Mouse (Mus musculus): ENCODE results near the gene Parvb. TPM values are rescaled to one million over a fixed set of nuclear protein-coding genes. Genes with fewer than 3 reads are reported as not detected.
A peak's percentile ranks its signal among the peaks of the same experiment; 100 is the strongest.

Gene Parvb
- polyA plus RNA-seq, 1 experiment from 2014 or later = 5.1 TPM

DNA sequence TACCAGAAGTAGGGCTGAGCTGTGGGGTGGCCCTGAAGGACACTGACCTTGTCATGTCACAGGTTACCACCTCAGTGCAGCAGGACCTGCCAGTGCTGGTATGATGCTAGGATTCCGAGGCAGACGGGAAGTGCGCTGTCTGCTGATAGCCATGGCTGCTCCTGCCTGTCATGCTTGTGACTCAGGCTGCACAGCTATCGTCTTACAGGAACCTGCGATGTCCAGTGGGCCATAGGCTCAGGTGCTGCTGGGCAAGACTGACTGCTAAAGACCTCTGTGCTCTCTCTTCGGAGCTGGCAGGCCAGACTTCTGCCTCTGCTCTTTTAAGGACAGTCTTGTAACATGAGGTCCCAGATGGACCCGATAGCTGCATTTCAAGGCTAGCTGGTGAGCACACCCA, 17.4 kb upstream of the Parvb start:
- DNase-seq (ENCODE audit: low spot score) = no peak
- no peaks in the 10 kb centered on the region for H3K9me3 ChIP-seq (ENCODE audit: control insufficient read depth, low read length)
- H3K36me3 ChIP-seq (ENCODE audit: control insufficient read depth, insufficient read depth, low read length) = peaks cover 49% of the 10 kb centered on the region
- H3K27me3 ChIP-seq (replicated peaks; ENCODE audit: control insufficient read depth, insufficient read depth, low read length) = no peaks in the 10 kb centered on the region
- H3K9ac ChIP-seq (ENCODE audit: low read length) = no peak overlapping the region
- peaks cover 19% of the 10 kb centered on the region for H3K4me1 ChIP-seq (replicated peaks; ENCODE audit: control insufficient read depth, insufficient read depth, low read length)
- H3K4me3 ChIP-seq (ENCODE audit: low read depth, low read length) = no peak overlapping the region
- 80% methylated on average over 7 of the region's 7 CpGs for WGBS
- H3K27ac ChIP-seq (ENCODE audit: low read depth) = no peak overlapping the region
- no peak overlapping the region for H3K4me2 ChIP-seq (ENCODE audit: low read length)
- ATAC-seq (replicated peaks; ENCODE audit: low FRiP score, low TSS enrichment, low read depth) = no peak

DNA sequence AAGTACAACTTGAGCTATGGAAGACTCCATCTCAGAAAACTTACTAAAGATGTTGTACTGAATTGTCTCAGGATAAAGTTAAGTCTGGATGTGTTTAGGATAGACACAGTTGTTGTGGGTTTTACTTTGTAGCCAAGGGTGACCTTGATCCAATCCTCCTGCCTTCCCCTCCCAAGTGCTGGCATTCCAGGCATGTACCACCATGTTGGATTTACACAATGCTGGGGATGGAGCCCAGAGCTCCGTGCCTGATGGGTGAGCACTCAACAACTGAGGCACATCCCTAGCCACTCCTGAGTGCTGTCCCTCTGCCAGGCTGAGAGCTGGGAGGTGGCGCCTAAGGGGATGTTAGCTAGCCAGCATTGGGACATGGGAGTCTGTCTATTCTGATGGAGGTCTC, 16.6 kb upstream of the Parvb start:
- H3K9me3 ChIP-seq (ENCODE audit: control insufficient read depth, low read length) = no peaks in the 10 kb centered on the region
- H3K9ac ChIP-seq (ENCODE audit: low read length) = no peak overlapping the region
- H3K27me3 ChIP-seq (replicated peaks; ENCODE audit: control insufficient read depth, insufficient read depth, low read length) = no peaks in the 10 kb centered on the region
- no peak overlapping the region for H3K4me3 ChIP-seq (ENCODE audit: low read depth, low read length)
- H3K4me2 ChIP-seq (ENCODE audit: low read length) = no peak overlapping the region
- peaks cover 19% of the 10 kb centered on the region for H3K4me1 ChIP-seq (replicated peaks; ENCODE audit: control insufficient read depth, insufficient read depth, low read length)
- 65% methylated on average over 2 of the region's 2 CpGs for WGBS
- peaks cover 41% of the 10 kb centered on the region for H3K36me3 ChIP-seq (ENCODE audit: control insufficient read depth, insufficient read depth, low read length)
- no peak for DNase-seq (ENCODE audit: low spot score)
- no peak overlapping the region for H3K27ac ChIP-seq (ENCODE audit: low read depth)
- ATAC-seq (replicated peaks; ENCODE audit: low FRiP score, low TSS enrichment, low read depth) = no peak

DNA sequence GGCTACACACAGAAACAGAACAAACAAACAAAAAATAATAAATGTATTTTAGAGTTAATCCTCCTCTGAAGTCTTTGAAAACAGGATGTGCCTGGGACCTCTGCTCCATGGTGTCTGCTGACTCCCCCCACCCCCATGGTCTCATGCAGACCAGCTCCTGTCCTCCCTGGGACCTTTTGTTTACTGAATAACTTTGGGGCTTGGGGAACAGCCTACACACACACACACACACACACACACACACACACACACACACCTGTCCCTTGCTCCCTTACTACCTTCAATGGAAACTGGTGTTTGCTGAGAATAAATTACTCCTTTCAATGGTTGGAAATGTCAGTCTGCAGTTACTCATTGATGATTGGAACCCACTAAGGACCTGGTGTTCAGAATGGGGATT, 15.8 kb upstream of the Parvb start:
- ATAC-seq (replicated peaks; ENCODE audit: low FRiP score, low TSS enrichment, low read depth) (no peak), DNase-seq (ENCODE audit: low spot score) (no peak)
- H3K4me2 ChIP-seq (ENCODE audit: low read length) = no peak overlapping the region
- no peaks in the 10 kb centered on the region for H3K9me3 ChIP-seq (ENCODE audit: control insufficient read depth, low read length)
- H3K36me3 ChIP-seq (ENCODE audit: control insufficient read depth, insufficient read depth, low read length) = peaks cover 34% of the 10 kb centered on the region
- H3K4me1 ChIP-seq (replicated peaks; ENCODE audit: control insufficient read depth, insufficient read depth, low read length) = peaks cover 19% of the 10 kb centered on the region
- no peak overlapping the region for H3K27ac ChIP-seq (ENCODE audit: low read depth)
- H3K4me3 ChIP-seq (ENCODE audit: low read depth, low read length) = no peak overlapping the region
- H3K27me3 ChIP-seq (replicated peaks; ENCODE audit: control insufficient read depth, insufficient read depth, low read length) = no peaks in the 10 kb centered on the region
- H3K9ac ChIP-seq (ENCODE audit: low read length) = no peak overlapping the region

DNA sequence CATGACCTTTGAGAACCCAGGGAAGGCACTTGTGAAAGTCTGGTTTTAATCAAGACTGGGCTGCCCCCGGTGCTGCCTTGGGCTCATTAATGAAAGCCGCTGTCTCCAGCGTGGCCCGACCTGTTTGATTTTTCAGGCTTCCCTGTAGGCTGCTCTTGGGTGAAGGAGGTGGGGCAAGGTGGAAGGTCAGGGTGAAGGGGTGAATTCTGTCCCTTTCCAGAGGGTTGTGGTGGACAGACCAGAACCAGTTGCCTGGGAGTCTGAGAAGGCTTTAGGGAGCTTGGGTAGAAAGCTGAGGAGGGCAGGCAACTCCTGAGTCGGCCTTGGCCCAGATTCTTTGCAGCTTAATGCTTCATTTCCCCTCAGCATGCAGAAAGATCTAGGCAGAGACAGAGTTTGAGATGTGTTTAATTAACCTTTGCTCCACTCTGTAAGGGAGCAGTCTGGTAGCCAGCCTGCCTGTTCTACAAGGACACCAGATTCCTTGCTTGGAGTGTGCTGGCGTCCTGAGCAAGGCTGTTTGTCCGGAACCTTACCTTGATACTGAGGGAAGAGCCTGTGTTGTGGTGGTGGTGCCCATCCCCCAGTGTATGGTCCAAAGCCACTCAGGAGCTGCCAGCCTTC, 15.3 kb upstream of the Parvb start:
- Histone ChIP-seq H3K9ac (ENCODE audit: low read length) (no peak overlapping the region), H3K9me3 (ENCODE audit: control insufficient read depth, low read length) (no peaks in the 10 kb centered on the region), H3K4me1 (replicated peaks; ENCODE audit: control insufficient read depth, insufficient read depth, low read length) (peaks cover 19% of the 10 kb centered on the region), H3K27ac (ENCODE audit: low read depth) (no peak overlapping the region), H3K36me3 (ENCODE audit: control insufficient read depth, insufficient read depth, low read length) (peaks cover 28% of the 10 kb centered on the region; the same call in 1 of the 2 replicates), H3K4me2 (ENCODE audit: low read length) (no peak overlapping the region), H3K27me3 (replicated peaks; ENCODE audit: control insufficient read depth, insufficient read depth, low read length) (no peaks in the 10 kb centered on the region), H3K4me3 (ENCODE audit: low read depth, low read length) (no peak overlapping the region)
- DNase-seq (ENCODE audit: low spot score) = no peak
- ATAC-seq (replicated peaks; ENCODE audit: low FRiP score, low TSS enrichment, low read depth) = no peak
- 15% methylated on average over 7 of the region's 7 CpGs for WGBS

DNA sequence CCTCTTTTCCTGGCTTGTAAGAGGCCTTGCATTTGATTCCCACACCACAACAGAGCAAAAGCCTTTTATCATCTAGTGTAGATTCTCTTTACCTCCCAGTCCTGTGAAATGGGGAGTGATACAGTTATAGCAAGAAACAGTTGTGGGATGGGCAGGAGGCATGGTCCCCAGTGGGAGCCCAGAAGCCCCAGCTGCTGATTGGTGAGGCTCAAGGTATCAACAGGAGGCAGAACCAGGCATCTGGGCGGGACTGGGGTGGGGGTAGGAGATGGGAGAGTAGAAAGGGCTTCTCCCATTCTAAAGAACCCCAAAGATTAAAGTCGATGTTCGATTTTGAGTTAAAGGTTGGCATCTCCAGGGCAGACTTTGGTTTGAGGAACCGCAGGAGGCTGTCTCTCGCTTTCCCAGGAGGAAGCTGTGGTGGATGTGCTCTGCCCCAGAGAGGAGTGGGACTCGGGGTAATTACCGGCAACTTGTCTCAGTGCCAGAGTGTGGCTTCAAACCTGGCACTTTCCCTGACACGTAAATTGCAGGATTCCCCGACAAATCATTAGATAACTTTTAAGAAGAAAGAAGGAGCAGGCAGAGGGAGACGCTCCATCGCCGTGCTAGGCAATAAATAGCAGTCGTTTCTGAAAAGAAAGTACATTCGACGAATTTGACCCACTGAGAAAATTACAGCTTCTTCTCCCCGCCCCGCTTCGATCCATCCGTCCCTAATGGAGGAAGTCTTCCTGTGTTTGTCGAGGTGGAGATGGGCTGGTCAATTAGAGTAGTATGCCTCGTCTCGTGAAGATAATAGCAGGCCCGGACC, 13.7 kb upstream of the Parvb start:
- 25% methylated on average over 23 of the region's 23 CpGs for WGBS
- ATAC-seq (replicated peaks; ENCODE audit: low FRiP score, low TSS enrichment, low read depth) = no peak; the same call in 1 of the 2 replicates
- peaks cover 18% of the 10 kb centered on the region; the same call in 1 of the 2 replicates for H3K36me3 ChIP-seq (ENCODE audit: control insufficient read depth, insufficient read depth, low read length)
- H3K4me2 ChIP-seq (ENCODE audit: low read length) = peak overlapping the region; percentile 20; the same call in 1 of the 2 replicates
- H3K27me3 ChIP-seq (replicated peaks; ENCODE audit: control insufficient read depth, insufficient read depth, low read length) = no peaks in the 10 kb centered on the region
- no peak overlapping the region for H3K4me3 ChIP-seq (ENCODE audit: low read depth, low read length)
- no peaks in the 10 kb centered on the region for H3K9me3 ChIP-seq (ENCODE audit: control insufficient read depth, low read length)
- H3K9ac ChIP-seq (ENCODE audit: low read length) = no peak overlapping the region; the same call in 1 of the 2 replicates
- DNase-seq (ENCODE audit: low spot score) = no peak
- H3K4me1 ChIP-seq (replicated peaks; ENCODE audit: control insufficient read depth, insufficient read depth, low read length) = peaks cover 19% of the 10 kb centered on the region
- H3K27ac ChIP-seq (ENCODE audit: low read depth) = 0 out of 2 replicates have a peak overlapping the region, but pooled peaks have one; percentile 62

DNA sequence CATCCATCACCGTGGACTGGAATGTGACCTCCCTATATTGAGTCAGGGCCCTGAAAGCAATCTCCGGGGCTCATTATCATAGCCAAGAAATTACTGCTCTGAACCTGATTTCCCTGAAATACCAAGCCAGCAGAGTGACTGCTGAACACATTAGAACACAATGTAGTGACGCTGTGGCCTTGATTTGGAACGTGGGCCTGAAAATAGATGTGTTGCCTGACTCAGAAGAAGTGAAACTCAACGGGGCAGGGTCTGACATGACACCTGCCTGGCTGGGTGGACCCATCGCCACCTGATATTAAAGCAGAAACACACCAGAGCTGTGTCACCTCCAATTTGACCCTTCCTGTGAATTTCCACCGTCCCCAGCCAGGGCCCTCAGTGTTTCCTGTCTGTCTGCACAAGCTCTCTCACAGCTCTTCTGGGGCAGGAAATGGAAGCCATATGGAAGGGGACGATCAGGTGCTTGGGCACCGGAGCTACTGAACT, 13.0 kb upstream of the Parvb start:
- H3K27me3 ChIP-seq (replicated peaks; ENCODE audit: control insufficient read depth, insufficient read depth, low read length) = no peaks in the 10 kb centered on the region
- 18% methylated on average over 9 of the region's 9 CpGs for WGBS
- no peak overlapping the region for H3K4me3 ChIP-seq (ENCODE audit: low read depth, low read length)
- peak overlapping the region; percentile 62 for H3K27ac ChIP-seq (ENCODE audit: low read depth)
- ATAC-seq (replicated peaks; ENCODE audit: low FRiP score, low TSS enrichment, low read depth) (no peak), DNase-seq (ENCODE audit: low spot score) (peak; percentile 63)
- peak overlapping the region; percentile 20; the same call in 1 of the 2 replicates for H3K4me2 ChIP-seq (ENCODE audit: low read length)
- no peaks in the 10 kb centered on the region for H3K9me3 ChIP-seq (ENCODE audit: control insufficient read depth, low read length)
- no peak overlapping the region; the same call in 1 of the 2 replicates for H3K9ac ChIP-seq (ENCODE audit: low read length)
- H3K36me3 ChIP-seq (ENCODE audit: control insufficient read depth, insufficient read depth, low read length) = peaks cover 14% of the 10 kb centered on the region; the same call in 1 of the 2 replicates
- peaks cover 19% of the 10 kb centered on the region for H3K4me1 ChIP-seq (replicated peaks; ENCODE audit: control insufficient read depth, insufficient read depth, low read length)

DNA sequence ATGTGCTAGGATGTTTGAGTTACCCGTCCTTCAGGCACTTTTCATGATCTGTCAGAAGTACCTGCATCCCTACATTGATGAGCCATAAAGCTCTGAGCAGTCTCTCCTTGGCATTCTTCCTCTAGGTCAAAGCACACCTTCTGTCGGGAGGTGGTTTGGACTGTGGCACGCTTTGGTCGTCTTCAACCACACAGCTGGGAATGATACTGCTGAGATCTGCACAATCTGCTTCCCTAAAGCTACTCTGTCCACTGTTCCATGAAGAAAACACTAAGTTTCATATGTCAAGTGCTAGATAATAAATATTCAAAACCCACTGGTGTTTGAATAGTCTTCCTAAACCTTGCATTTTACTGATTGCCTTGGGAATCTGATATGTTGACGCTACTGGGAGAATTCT, 10.3 kb upstream of the Parvb start:
- ATAC-seq (replicated peaks; ENCODE audit: low FRiP score, low TSS enrichment, low read depth) = no peak

DNA sequence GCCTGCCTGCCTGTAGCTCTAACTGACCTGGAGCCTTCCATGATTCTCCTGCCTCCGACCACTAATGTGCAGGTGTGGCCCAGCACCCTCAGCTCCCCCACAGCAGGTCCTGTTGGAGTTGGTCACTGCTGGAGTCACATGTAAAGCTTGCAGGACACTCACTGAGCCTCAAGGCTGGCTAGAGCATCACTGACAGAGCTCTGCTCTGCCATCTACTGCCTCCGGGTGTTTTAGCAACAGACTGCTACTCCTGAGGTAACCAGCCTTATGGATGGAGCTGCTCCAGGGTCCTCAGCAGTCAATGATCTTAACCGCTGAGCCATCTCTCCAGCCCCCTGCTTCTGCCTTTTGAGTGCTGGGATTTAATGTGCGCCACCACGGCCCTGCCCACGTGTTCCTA, 8.4 kb upstream of the Parvb start:
- 23% methylated on average over 6 of the region's 6 CpGs for WGBS
- H3K27ac ChIP-seq (ENCODE audit: low read depth) = no peak overlapping the region
- no peak overlapping the region for H3K9ac ChIP-seq (ENCODE audit: low read length)
- peaks cover 10% of the 10 kb centered on the region for H3K4me1 ChIP-seq (replicated peaks; ENCODE audit: control insufficient read depth, insufficient read depth, low read length)
- no peak overlapping the region for H3K4me2 ChIP-seq (ENCODE audit: low read length)
- no peak for DNase-seq (ENCODE audit: low spot score)
- H3K4me3 ChIP-seq (ENCODE audit: low read depth, low read length) = no peak overlapping the region
- H3K36me3 ChIP-seq (ENCODE audit: control insufficient read depth, insufficient read depth, low read length) = no peaks in the 10 kb centered on the region
- H3K9me3 ChIP-seq (ENCODE audit: control insufficient read depth, low read length) = no peaks in the 10 kb centered on the region
- no peaks in the 10 kb centered on the region for H3K27me3 ChIP-seq (replicated peaks; ENCODE audit: control insufficient read depth, insufficient read depth, low read length)
- no peak for ATAC-seq (replicated peaks; ENCODE audit: low FRiP score, low TSS enrichment, low read depth)

More for the DNA sequence above, 10.3 kb upstream of the Parvb start:
- H3K9ac ChIP-seq (ENCODE audit: low read length) = no peak overlapping the region
- no peaks in the 10 kb centered on the region for H3K27me3 ChIP-seq (replicated peaks; ENCODE audit: control insufficient read depth, insufficient read depth, low read length)
- DNase-seq (ENCODE audit: low spot score) = no peak
- no peaks in the 10 kb centered on the region for H3K36me3 ChIP-seq (ENCODE audit: control insufficient read depth, insufficient read depth, low read length)
- no peak overlapping the region for H3K4me3 ChIP-seq (ENCODE audit: low read depth, low read length)
- H3K4me2 ChIP-seq (ENCODE audit: low read length) = no peak overlapping the region
- no peak overlapping the region for H3K27ac ChIP-seq (ENCODE audit: low read depth)
- H3K9me3 ChIP-seq (ENCODE audit: control insufficient read depth, low read length) = no peaks in the 10 kb centered on the region
- 74% methylated on average over 5 of the region's 5 CpGs for WGBS
- H3K4me1 ChIP-seq (replicated peaks; ENCODE audit: control insufficient read depth, insufficient read depth, low read length) = peaks cover 13% of the 10 kb centered on the region
